Mouse (Mus musculus) neural tube, embryonic 14.5 days (tissue): ENCODE data around the gene Tshz2. TPM values are rescaled to one million over a fixed set of nuclear protein-coding genes. Genes with fewer than 3 reads are reported as not detected.

ENCODE experiments used
- ATAC-seq: fragments of 200-750 bp; cut with Nextera tagmentation; 2 replicates; pipeline ENCODE4 v1.8.0; 2017; ENCODE audit warnings: low read depth, mild to moderate bottlenecking, moderate TSS enrichment, moderate library complexity
- H3K27ac ChIP-seq: fragments of 300-500 bp; sonication (generic); 2 replicates; pipeline ENCODE4 v1.5.1; 2014; ENCODE audit warnings: low read depth, mild to moderate bottlenecking, control low read depth, low read length, moderate library complexity, mixed read lengths
- H3K27me3 ChIP-seq: fragments of 300-500 bp; sonication (generic); 2 replicates; pipeline ENCODE4 v1.6.1; 2014; ENCODE audit warnings: low read length; ENCODE audit not compliant: control insufficient read depth, insufficient read depth
- H3K36me3 ChIP-seq: fragments of 300-500 bp; sonication (generic); 2 replicates; pipeline ENCODE4 v1.6.1; 2014; ENCODE audit warnings: low read length, mixed read lengths; ENCODE audit not compliant: control insufficient read depth, insufficient read depth
- H3K4me1 ChIP-seq: fragments of 300-500 bp; sonication (generic); 2 replicates; pipeline ENCODE4 v1.6.1; 2014; ENCODE audit warnings: low read length; ENCODE audit not compliant: control insufficient read depth, insufficient read depth
- H3K4me2 ChIP-seq: fragments of 300-500 bp; sonication (generic); 2 replicates; pipeline ENCODE4 v1.6.1; 2014; ENCODE audit warnings: mild to moderate bottlenecking, low read depth, low read length, control low read depth
- H3K4me3 ChIP-seq: fragments of 300-500 bp; sonication (generic); 2 replicates; pipeline ENCODE4 v1.5.1; 2014; ENCODE audit warnings: low read depth, low read length, control low read depth, mixed read lengths
- H3K9ac ChIP-seq: fragments of 300-500 bp; sonication (generic); replicated peaks from 2 replicates; pipeline ENCODE4 v1.6.1; 2014; ENCODE audit warnings: low read depth, mild to moderate bottlenecking, control low read depth, low read length, mixed read lengths
- H3K9me3 ChIP-seq: fragments of 300-500 bp; sonication (generic); 2 replicates; pipeline ENCODE4 v1.6.1; 2016; ENCODE audit warnings: low read length; ENCODE audit not compliant: control insufficient read depth
- WGBS: fragments of 180-500 bp; shearing (Covaris S2); extraction: QIAGEN DNeasy Blood & Tissue Kit; methylation state at CpG from one replicate; pipeline ENCODE4 v1.1.7; 2014; 5-methylcytosine and 5-hydroxymethylcytosine counted together
- polyA plus RNA-seq: library from polyadenylated mRNA; unstranded; fragments of >200 nt; fragmentation: Nextera tagmentation; extraction: Ambion mirVana; gene quantifications from 2 replicates; pipeline ENCODE4 v1.2.1, GENCODE M21; 2014

Tshz2 gene
- polyA plus RNA-seq, 1 experiment from 2014 or later = 54.5 TPM

DNA sequence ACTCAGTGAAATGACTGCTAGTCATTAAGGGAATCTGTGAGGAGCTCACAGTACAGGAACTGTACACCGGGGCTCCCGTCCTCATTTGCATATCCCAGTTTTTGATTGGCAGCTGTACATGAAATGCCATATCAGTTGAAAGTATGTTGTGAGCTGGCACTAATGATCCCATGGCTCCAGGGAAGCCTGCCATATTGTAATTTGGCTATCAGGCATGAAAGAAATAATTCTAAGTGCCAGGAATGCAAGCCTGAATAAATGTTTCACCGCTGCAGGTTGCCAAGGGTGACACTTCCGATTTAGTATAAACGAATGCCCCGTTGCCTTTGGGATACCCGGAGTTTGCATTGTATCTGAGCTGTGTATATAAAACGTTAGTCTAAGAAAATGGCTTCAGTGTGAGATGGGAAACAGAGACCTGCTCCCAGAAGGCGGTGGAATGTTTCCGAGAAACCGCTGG lies 366.1 kb downstream of the Tshz2 start:
- WGBS = 14% methylated on average over 11 of the region's 11 CpGs
- Histone ChIP-seq H3K9me3 (no peaks in the 10 kb centered on the region), H3K36me3 (no peaks in the 10 kb centered on the region), H3K4me2 (no peak overlapping the region), H3K9ac (no peak overlapping the region), H3K27ac (peak overlapping the region; percentile 65), H3K4me1 (peaks cover 32% of the 10 kb centered on the region), H3K27me3 (no peaks in the 10 kb centered on the region), H3K4me3 (no peak overlapping the region)
- ATAC-seq = peak; percentile 53; the same call in 1 of the 2 replicates

DNA sequence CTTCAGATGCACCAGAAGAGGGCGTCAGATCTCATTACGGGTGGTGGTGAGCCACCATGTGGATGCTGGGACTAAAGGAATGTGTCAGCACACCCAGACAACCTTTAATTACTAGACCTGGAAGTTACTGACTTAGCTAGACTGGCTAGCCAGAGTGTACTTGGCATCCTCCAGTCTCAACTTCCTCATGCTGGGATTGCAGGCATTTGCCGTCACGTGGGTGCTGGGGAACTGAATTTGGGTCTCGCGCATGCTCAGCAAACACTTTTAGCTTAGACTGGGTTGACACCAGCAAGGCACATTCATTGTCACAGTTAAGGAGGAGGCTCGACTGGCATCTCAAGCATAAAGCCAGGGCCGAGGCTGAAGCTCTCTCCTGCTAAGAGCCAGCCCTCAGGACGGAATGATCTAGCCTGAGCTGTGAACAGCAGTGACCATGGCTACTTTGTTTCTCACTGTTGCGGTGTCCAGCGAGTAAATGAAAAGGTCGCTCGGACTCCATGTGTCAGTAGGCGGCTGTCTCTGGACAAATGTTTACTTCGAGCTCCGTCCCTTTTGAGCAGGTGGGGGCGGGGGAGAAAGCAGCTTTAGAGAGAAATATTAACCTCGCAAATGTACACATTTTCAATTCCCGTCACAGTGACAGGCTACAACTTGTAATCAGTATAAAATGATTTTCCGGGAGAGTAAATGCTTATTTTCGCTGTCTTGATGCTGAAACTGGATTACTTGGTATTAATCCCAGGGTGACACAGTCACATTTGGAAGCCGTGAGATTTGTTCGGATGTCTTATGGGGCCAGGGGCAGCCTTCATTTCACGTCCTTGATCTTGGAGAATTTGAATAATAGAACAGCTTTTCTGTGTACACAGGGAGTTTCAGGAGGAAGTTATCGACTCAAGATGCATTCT lies 370.0 kb downstream of the Tshz2 start:
- H3K4me1 ChIP-seq = peaks cover 17% of the 10 kb centered on the region
- H3K4me2 ChIP-seq = no peak overlapping the region
- H3K27me3 ChIP-seq = no peaks in the 10 kb centered on the region
- H3K27ac ChIP-seq = 0 out of 2 replicates have a peak overlapping the region, but pooled peaks have one; percentile 10
- WGBS = 60% methylated on average over 25 of the region's 25 CpGs
- H3K9ac ChIP-seq = no peak overlapping the region
- H3K36me3 ChIP-seq = no peaks in the 10 kb centered on the region
- no peak for ATAC-seq
- no peak overlapping the region for H3K4me3 ChIP-seq
- H3K9me3 ChIP-seq = no peaks in the 10 kb centered on the region

GRCm38 (mm10) chr2:170003666-170004065 lies 370.9 kb downstream of the Tshz2 start:
- 63% methylated on average over 8 of the region's 8 CpGs for WGBS
- Histone ChIP-seq H3K9ac (no peak overlapping the region), H3K9me3 (no peaks in the 10 kb centered on the region), H3K27me3 (no peaks in the 10 kb centered on the region), H3K4me2 (no peak overlapping the region), H3K36me3 (no peaks in the 10 kb centered on the region), H3K4me3 (no peak overlapping the region), H3K27ac (no peak overlapping the region), H3K4me1 (peaks cover 8% of the 10 kb centered on the region; the same call in 1 of the 2 replicates)
- ATAC-seq = no peak

DNA sequence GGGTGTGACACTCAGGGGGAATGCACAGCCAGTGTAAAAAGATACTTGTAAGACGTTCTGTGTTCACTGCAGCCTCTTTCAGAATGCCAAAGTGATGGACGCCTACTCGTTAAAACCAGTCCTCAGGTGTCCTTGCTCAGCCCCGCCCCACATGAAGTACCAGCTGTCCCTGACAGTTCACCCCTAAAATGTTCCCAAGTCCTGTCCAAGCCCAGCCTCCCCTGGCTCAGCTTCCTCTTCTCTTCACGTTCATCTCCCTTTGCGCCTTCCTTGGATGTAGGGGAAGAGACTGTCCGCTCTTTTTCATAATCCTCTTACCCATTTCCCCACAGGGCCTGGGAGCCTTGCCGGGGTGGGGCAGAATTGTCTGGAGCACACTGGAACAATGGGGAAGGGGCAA lies 374.0 kb downstream of the Tshz2 start:
- no peak for ATAC-seq
- no peaks in the 10 kb centered on the region for H3K9me3 ChIP-seq
- no peak overlapping the region for H3K9ac ChIP-seq
- no peak overlapping the region for H3K4me3 ChIP-seq
- no peak overlapping the region for H3K4me2 ChIP-seq
- no peaks in the 10 kb centered on the region; the same call in 1 of the 2 replicates for H3K4me1 ChIP-seq
- no peaks in the 10 kb centered on the region for H3K36me3 ChIP-seq
- H3K27me3 ChIP-seq = no peaks in the 10 kb centered on the region
- WGBS = 82% methylated on average over 8 of the region's 8 CpGs
- no peak overlapping the region for H3K27ac ChIP-seq

GRCm38 (mm10) chr2:170007426-170007958 lies 374.7 kb downstream of the Tshz2 start:
- no peaks in the 10 kb centered on the region for H3K27me3 ChIP-seq
- WGBS = 85% methylated on average over 6 of the region's 6 CpGs
- no peaks in the 10 kb centered on the region for H3K9me3 ChIP-seq
- no peaks in the 10 kb centered on the region; the same call in 1 of the 2 replicates for H3K4me1 ChIP-seq
- no peaks in the 10 kb centered on the region for H3K36me3 ChIP-seq
- H3K4me2 ChIP-seq = no peak overlapping the region
- no peak for ATAC-seq
- H3K9ac ChIP-seq = no peak overlapping the region
- H3K27ac ChIP-seq = no peak overlapping the region
- H3K4me3 ChIP-seq = no peak overlapping the region

DNA sequence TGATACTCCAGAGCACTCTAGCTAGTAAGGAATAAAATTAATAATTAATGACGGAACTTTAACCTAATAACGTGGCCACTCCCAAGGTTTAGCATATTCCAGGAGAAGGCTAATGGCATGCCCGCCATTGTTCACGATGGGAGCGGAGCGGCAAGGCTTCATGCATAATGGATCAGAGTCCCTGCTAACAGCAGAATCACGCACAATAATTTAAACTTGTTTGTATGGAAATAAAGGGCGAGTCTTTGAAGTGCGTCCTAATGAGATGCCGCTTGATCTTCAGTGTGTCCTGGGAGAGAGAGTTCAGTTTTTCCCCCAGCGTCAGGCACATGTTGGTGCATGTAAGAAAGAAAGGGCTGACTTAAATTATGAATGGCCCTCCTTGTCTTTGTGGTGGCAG lies 376.9 kb downstream of the Tshz2 start:
- Histone ChIP-seq H3K9ac (no peak overlapping the region), H3K4me2 (no peak overlapping the region), H3K27me3 (no peaks in the 10 kb centered on the region), H3K36me3 (no peaks in the 10 kb centered on the region), H3K27ac (no peak overlapping the region), H3K9me3 (no peaks in the 10 kb centered on the region), H3K4me1 (0 out of 2 replicates have a peak, but pooled peaks cover 3% of the 10 kb centered on the region), H3K4me3 (no peak overlapping the region)
- 17% methylated on average over 11 of the region's 11 CpGs for WGBS
- ATAC-seq = no peak

GRCm38 (mm10) chr2:170011858-170012257 lies 379.0 kb downstream of the Tshz2 start:
- Histone ChIP-seq H3K27me3 (no peaks in the 10 kb centered on the region), H3K9ac (no peak overlapping the region), H3K9me3 (no peaks in the 10 kb centered on the region), H3K4me2 (no peak overlapping the region), H3K27ac (no peak overlapping the region), H3K36me3 (no peaks in the 10 kb centered on the region), H3K4me3 (no peak overlapping the region), H3K4me1 (0 out of 2 replicates have a peak, but pooled peaks cover 3% of the 10 kb centered on the region)
- no peak for ATAC-seq
- 48% methylated on average over 8 of the region's 8 CpGs for WGBS

- ATAC-seq = no peak
- H3K4me1 ChIP-seq = 0 out of 2 replicates have a peak, but pooled peaks cover 9% of the 10 kb centered on the region
- no peak overlapping the region for H3K27ac ChIP-seq
- no peak overlapping the region for H3K9ac ChIP-seq
- no peaks in the 10 kb centered on the region for H3K27me3 ChIP-seq
- H3K9me3 ChIP-seq = no peaks in the 10 kb centered on the region
- no peaks in the 10 kb centered on the region for H3K36me3 ChIP-seq
- no peak overlapping the region for H3K4me3 ChIP-seq
- WGBS = 20% methylated on average over 5 of the region's 6 CpGs
- no peak overlapping the region for H3K4me2 ChIP-seq
Observed at GRCm38 (mm10) chr2:170017302-170017701, 384.5 kb downstream of the Tshz2 start.

- Histone ChIP-seq H3K4me1 (0 out of 2 replicates have a peak, but pooled peaks cover 7% of the 10 kb centered on the region), H3K9me3 (no peaks in the 10 kb centered on the region), H3K4me2 (no peak overlapping the region), H3K27ac (no peak overlapping the region), H3K9ac (no peak overlapping the region), H3K36me3 (no peaks in the 10 kb centered on the region), H3K4me3 (no peak overlapping the region), H3K27me3 (no peaks in the 10 kb centered on the region)
- 76% methylated on average over 7 of the region's 7 CpGs for WGBS
- ATAC-seq = no peak
Observed at GRCm38 (mm10) chr2:170017926-170018325, 385.1 kb downstream of the Tshz2 start.
